Mouse (Mus musculus): ENCODE measurements around the gene Dnali1.
A peak's percentile ranks its signal among the peaks of the same experiment; 100 is the strongest.

Dnali1 gene

DNA sequence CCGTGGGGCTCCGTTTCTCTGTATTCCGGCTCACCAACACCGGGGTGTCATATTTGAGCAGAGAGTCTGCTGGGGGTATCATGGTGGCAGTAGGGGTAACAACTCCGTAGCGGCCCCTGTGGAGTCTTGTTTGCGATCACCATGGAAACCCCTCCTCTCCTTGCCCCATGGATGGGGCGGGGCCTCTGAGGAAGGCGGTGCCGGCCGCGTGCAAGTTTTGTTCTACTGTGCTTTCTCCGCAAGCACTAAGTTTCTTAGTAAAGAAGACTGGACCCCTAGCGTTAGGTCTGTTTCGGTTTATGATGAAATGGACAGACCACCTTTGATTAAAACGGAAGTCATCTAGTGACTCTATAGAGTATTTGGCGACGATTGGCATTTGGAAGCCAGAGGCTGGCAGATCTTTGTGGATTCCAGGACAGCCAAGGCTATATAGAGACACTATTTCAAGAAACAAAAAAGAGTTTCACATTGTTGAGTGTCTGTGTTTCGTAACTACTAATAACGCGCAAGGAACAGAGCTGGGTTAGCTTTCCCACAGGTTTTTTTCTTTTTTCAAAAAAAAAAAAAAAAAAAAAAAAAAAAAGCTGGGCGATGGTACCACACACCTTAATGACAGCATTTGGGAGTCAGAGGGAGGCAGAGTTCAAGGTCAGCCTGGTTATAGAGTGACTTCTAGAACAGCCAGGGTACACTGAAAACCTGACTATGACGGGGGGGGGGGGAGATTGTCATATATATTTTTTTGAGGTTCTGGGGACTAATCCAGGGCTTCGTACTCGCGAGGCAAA lies at the start of gene Dnali1:
Dnali1 (minus strand) TSS at position 187 of the 791 bp plus-strand sequence.
- DNase-seq = peak; percentile 79

DNA sequence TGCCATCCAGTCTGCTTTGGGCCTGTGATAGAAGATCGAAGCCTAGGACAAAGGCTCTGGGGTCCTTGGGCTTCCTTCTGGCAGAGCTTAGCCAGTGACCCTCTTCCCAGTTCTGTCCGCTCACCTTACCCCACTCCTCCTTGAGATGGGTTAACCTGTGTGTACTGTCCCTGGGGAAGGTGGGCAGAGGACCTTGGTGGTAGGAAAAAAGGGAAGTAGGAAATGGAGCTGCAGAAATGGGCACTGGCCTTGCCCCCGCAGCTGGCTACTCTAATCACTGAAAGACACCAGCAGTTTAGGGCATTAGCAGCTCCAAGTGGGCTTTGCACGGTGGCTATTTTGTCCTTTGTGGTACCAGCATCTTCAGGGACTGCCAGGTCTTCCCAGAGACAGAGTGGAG lies 49.6 kb upstream of the Dnali1 start:
- no peak for DNase-seq

DNA sequence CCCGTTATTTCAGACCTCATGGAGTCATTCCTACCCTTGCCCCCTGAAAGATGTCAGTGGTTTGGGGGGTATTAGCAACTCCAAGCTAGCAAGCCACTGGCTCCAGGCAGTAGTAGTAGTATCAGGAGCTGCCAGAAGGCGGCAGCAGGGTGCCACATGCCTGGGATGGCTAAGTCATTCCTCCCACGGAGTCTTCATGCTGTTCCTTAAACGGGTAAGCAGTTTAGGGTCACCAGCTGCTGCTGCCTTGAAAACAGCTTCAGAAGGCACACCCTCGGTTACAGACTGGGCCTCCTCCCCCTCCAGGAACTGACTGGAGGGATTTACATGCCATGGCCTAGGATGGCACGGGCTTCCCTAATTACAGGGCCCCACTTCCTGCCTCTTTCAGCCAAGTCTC lies 49.1 kb upstream of the Dnali1 start:
- DNase-seq = peak; percentile 92

DNA sequence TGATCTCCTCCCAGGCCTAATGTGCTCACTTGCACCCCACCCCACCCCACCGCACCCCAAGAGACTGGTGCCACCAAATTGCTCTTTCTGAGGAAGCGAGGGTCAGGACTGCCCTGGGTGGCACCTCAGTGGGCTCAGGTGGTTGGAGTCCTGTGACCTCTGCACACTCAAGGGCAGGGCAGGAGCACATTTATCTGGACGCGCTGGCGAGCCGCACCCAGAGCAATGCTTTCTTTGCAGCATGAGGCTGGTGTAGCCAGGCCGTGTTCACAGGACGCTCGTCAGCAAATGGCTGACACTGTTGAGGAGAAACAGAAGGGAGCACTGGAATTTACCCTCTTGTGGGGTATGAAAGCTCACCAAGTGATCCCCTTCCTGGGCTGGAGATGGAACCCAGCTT lies 39.9 kb upstream of the Dnali1 start:
- DNase-seq = no peak

DNA sequence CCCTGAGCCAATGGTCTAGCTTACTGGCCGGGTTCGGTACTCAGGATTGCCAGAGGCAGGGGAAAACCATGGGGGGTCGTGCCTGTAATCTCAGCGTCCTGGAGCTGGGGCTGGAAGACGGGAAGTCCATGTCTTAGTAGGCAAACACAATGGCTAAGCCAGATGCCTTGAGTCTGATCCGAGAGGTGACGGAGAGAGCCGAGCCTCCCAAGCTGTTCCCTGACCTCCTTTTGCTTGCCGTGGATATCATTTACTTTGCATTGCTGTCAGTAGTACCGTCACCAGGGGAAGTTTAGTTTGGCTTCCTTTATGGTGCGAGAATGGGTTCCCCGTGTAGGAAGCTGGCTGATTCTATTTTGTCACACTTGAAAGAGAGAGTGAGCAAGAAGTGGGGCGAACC lies 35.8 kb upstream of the Dnali1 start:
- no peak for DNase-seq

DNA sequence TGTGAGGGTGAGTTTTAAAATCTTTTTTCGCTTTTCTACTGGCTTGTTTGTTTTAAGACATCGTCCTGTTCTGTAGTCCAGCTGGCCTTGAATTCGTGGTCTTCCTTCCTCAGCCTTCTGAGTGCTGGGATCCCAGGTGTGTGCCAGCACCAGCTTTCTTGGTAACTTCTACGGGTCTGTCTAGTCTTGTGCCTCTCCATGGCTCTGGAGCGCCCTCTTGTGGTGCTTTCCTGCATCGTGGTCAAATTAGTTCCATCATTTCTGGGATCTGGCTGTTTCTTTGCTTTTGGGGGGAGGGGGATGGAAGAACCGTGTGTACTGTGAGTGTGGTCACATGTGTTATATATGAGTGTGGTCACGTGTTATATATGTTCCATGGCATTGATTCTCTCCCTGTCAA lies 34.0 kb upstream of the Dnali1 start:
- peak; percentile 90 for DNase-seq

DNA sequence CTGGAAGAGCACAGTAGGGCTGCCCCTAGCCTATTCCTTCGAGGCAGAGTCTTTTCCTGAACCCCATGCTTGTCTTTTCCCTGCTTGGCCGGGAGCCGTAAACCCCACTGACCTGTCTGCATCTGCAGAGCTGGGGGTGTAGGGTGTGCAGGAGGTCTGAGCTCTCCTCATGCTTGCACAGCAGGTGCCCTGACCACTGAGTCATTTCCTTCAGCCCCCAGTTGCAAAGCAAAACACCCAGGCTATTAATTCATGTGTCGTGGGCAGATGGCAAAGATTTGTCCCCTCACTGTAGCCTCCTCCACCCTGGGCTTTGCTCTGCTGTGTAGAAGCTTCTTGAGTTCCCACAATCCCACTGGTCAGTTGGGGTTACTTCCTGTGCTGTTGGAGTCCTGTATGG lies 31.9 kb upstream of the Dnali1 start:
- no peak for DNase-seq

DNA sequence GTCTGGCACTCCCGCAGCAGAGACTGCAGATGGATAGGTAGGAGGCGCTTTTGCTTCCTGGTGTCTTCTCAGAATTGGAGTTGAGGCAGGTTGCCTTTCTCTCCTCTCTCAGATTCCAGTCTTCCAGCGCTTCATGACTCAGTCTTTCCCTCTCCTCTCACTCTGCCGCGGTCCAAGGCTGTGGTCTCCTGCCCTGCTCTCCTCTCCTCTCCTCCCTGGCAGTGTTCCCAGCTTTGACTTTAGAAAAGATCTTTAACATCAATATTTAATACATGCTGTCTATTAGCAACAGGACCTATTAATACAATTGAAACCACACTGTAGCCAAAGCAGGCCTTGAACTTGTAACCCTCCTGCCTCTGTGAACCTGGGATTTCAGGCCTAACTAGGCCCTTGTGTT lies 30.6 kb upstream of the Dnali1 start:
- no peak for DNase-seq

DNA sequence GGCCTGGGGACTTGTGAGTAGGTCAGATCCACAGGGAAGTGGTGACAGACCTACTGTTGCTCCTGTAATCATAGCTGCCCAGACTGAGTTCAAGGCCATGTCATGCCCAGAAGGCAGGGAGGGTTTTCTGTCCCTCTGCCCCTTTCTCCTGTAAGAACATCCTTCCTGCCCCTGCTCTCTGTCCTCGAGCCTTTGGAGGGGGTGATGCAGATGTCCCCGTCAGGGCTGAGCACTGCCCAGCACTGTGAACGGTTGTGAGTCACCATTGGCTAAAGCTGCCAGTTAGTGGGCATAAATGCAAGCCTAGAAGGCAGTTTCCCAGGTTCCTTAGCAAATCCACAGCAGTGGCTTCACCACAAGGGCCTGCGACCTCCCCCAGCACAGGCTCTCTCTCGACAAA lies 27.5 kb upstream of the Dnali1 start:
- DNase-seq = no peak

DNA sequence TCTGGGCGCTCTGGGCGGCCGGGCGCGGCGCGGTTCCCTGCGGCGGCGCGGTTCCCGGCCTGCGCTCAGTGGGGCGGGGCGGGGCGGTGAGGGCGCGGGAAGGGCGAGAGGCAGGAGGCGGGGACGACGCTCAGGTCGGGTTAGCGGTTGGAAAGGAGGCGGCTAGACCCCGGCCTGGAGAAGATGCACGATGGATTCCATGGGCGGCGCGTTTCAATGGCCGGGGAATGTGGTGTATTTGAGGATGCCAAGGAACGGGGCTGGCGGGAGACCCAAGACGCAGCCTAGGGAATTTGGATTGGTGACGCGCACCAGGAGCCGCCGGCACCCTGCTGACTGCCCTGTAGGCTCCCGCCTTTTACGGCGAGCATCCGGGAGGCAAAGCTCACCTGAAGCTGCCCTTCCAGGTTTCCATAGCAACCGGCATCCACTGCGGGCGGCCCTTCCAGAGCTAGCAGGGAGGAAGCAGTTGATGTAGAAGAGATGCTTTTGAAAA lies 19.9 kb upstream of the Dnali1 start:
- DNase-seq = peak; percentile 88

DNA sequence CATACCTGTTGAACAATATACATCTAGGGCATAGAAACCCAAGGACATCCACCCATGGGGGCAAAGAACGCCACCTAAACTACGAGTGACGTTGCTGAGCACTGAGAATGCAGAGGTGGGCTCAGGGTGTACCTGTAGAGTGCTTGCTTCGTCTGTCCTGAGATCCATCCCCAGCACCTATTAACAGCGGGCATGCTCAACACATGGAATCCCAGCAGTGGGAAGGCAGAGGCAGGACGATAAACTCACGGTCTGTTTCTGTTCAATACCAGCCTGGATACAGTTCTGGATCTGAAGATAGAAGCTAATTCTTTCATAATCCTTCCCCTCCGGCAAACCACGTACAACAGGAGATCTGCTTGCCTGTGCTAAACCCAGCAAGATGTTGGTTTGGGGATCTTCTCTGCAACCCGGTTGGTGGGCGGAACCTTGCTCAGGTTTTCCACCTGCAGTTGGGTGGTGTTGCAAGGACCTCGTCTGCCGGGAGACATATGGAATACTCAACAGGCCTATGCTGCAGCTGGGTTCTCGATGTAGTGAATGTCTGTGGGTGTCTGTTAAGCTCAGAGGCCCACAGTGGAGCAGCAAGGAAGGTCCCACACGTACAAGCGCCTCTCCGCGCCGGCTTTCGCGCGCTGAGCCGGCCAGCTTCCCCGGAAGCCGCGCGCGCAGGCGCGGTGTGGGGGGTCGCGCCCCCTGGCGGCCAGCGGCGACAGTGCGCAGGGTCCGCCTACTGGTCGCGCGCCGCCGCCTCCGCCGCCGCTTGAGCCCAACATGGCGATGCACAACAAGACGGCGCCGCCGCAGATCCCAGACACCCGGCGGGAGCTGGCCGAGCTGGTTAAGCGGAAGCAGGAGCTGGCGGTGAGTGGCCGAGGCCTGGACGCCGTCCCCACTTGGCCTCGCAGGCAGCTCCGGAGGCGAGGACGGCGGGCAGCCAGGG lies 19.2 kb upstream of the Dnali1 start, which contains the start of gene Meaf6:
Meaf6 (plus strand) TSS at position 732 of the 943 bp plus-strand sequence.
- DNase-seq = peak; percentile 94

DNA sequence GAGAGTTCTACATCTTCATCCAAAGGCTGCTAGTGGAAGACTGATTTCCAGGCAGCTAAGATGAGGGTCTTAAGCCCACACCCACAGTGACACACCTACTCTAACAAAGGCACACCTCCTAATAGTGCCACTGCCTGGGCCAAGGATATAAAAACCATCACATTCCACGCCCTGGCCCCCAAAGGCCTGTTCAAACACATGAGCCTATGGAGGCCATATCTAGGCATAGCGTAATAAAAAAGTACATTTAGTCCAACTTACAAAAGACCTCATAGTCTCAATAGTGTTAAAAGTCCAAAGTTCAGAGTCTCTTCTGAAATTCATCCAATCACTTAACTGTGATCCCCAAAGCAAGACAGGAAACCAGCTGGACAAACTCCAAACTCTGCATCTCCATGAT lies 13.2 kb upstream of the Dnali1 start:
- no peak for DNase-seq

DNA sequence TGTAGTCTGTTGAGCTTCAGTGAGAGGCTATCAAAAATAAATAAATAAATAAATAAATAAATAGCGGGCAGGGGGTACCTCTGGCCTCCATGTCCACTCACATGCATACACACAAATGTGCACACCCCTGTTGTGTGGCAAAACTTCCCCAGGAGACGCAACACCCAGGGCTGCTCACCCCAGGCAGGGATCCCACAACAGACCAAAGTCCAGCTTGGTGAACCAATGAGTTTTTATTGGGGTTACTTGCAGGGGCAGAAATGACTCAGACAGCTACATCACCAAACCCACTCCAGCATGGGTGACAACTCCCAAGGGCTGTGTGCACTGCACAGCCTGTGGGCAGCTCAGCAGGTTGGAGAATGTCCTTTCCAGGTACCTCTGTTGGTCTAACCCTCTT lies 12.2 kb upstream of the Dnali1 start:
- DNase-seq = no peak

DNA sequence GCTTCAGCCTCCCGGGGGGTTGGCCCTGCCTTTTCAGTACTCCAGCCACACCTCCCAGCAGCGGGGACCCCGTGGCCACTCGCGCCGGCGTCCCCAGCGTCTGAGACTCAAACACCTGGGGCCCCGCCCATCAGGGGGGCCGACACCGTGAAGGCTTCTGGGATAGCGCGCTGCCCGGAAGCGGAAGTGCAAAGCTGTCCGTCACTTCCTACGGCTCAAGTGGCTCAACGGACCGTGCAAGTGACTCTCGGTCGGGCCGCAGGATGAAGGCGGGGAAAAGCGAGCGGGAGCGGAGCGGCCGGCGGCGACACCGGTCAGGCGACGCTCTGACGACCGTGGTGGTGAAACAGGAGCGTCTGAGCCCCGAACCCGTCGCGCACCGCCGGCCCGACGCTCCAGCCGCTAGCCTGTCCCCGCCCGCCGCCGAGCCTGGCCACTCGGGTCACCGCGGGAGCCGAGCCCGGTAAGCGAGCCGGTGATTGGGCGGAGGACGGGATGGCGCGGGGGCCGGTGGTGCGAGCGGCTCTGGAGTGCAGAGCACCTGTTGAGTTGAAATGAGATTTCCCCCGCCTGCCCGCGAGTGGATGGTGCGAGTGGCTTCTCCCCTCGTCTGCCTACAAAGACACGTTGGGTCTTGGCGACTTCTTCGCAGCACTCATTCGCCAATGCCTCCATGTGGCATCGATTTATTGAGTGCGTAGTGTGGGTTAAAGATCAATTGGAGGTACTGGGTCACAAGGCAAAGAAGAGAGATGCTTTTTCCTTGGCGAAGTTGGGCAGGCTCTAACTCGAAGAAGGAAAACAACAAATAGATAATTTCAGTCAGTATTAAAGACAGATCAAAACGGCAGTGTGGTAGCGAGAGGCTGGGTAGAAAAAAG lies 1.2 kb upstream of the Dnali1 start, which contains the start of gene Snip1:
Snip1 (plus strand) TSS at position 183 of the 881 bp plus-strand sequence.
- DNase-seq = peak; percentile 96

DNA sequence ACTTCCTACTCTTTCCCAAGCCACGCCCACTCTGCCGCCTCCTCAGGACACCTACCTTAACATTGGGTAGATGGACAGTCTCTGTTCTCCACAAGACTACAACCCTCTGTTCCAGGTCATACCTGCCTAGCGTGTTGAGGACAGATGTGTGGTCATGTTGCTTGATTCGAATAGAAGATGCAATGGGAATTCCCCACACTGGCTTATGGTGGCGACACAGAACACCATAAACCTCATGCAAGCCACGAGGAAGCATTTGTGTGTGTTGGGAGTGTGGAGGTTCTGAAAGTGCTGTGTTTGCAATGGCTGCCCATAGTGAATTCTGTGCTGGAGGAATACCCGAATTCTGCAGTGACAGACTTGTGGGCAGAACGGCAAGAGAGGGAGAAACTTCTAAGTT lies 1.7 kb downstream of the Dnali1 start:
- DNase-seq = no peak

DNA sequence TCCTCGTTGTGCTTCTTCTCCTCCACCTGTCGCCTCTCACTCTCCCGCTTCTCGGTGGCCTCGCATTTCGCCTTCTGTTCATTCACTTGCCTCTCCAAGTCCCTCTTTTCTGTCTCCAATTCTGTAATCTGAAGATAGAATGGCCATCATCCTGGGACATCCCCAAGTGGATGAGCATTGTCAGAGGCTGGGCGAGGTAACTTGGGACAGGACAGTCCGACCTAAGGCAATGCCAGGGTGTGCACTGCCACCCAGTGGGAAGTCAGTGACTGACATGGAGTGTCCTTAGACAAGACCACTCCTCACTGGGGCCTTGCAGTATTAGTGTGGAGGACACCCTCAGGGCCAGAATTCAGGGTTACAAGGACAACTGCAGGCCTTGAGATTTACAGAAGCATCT lies 6.5 kb downstream of the Dnali1 start:
- DNase-seq = peak; percentile 83

DNA sequence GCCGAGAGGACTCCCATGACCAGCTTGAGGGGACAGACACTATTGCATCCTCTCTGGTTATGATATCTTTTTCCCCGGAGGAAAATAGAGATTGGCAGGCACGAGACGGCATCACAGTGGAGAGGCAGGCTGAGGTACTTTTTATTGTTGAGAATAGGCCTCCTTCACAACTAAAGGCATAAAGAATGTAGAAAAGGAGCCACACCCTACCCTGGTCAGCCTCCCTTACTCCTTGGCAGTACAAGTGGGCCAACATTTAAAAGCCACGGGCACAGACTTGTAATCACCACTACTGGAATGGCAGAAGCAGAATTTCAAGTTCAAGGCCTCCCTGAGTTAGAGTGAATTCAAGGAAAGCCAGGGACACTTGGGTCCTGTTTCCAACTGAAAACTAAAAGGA lies 7.5 kb downstream of the Dnali1 start:
- no peak for DNase-seq

DNA sequence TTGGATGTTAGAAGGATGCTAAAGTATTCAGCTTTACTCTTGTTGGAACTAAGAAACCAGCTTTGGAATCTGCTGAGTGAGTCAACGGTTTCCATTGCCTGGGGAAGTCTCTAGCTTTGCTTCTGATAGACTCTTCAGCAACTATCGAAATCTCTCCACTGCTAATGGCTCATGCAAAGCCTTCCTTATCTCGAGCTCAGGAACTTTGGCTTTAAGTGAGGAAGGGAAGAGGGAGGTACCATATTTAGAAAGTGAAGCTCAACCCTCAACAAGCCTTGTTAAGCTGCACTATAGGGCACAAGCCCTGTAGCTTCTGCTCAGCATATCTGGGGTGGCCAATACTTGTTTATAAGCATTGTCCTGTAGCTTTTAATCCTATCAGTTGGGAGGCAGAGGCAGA lies 8.2 kb downstream of the Dnali1 start:
- no peak for DNase-seq

DNA sequence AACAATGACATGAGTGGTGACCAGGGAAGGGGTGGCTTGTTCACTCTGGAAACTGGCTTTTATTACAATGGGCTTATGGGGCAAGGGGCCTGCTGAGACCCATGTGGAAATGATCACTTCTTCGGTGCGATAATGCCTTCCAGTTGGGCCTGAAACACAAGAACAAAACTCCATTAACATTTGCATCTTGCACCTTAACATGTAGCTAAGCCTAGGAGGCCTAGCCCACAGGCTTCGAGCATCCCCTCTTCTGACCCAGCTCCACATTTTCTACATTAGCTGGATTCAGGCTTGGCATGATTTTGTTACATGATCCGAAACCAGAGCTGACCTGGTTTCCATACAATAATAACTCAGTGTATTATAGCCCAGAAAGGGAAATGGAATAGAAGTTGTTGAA lies 9.0 kb downstream of the Dnali1 start:
- DNase-seq = no peak

DNA sequence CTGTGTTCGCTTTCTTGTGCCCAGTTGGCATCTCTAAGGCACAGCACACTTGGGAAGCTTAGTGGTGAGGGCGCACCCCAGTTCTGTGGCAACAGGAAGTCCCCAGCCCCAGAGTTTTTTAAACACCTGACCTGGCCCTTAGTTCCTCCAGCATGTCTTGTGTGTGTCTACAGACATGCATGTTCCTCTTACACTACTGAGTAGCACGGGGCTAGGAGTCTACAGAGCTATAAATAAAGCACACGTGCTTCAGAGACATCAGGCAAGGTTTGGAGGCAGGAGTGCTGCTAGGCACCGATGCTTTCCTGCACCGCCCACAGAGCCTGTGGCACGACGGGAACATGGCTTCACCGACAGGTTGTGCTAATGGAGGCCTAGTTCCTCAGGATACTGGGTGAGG lies 10.1 kb downstream of the Dnali1 start:
- DNase-seq = no peak

DNA sequence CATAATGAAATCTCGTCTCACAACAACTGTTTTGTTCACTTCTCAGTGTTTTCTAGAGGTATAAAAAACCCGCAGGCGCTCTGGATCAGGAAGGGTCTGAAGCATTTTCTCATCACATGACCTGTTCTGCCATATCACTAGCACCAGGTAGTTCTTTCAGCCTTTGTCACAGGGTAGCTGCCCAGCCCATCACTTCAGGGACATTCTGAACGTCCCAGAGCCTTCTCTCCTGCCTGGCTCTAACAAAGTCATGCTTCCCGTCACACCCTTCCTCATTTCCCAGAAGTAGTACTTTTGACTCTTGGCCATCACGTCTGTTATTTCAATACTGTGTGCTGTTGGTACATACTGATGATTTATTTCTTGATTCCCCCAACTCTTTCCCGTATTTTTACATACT lies 21.0 kb downstream of the Dnali1 start:
- DNase-seq = no peak

DNA sequence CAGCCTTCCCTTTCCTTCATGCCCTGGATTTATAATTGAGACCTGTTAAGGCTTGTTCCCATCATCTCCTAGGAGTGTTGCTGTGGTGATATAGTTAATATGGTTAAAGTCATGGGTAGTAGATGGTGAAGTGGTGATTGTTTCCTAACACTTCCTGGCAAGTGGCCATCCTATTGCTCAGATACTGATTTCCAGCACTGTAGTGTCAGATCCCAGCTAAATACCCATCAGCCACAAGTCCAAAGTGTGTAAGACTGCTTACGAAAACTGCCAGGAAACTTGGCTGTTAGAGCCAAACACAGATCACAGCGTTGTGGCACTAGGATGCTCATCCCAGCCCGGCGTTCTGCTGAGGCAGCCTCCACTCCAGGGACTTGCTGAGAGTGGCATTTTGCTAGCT lies 31.2 kb downstream of the Dnali1 start:
- no peak for DNase-seq

All from kidney, postnatal 10 days (tissue).